Mouse (Mus musculus) adrenal gland, postnatal 10 days (tissue): ENCODE measurements around the gene Col16a1. TPM values are rescaled to one million over a fixed set of nuclear protein-coding genes. Genes with fewer than 3 reads are reported as not detected.

ENCODE experiments used
- DNase-seq: peaks from one replicate; pipeline ENCODE4 v3.0.0; 2021; ENCODE audit warnings: mixed read lengths
- total RNA-seq, 2 experiments: library from RNA; stranded (reverse); gene quantifications; 2 replicates each; pipeline ENCODE4 v1.2.3; 2021

Gene Col16a1
- total RNA-seq, 2 experiments from 2014 or later, result 29.4 to 33.8 TPM

GRCm38 (mm10) chr4:130130082-130130481, 82.4 kb downstream of the Col16a1 start:
- no peak for DNase-seq

GRCm38 (mm10) chr4:130130641-130131350, 83.2 kb downstream of the Col16a1 start:
- DNase-seq, result peak; percentile 51

GRCm38 (mm10) chr4:130131448-130132105, 83.9 kb downstream of the Col16a1 start:
- no peak for DNase-seq

DNA sequence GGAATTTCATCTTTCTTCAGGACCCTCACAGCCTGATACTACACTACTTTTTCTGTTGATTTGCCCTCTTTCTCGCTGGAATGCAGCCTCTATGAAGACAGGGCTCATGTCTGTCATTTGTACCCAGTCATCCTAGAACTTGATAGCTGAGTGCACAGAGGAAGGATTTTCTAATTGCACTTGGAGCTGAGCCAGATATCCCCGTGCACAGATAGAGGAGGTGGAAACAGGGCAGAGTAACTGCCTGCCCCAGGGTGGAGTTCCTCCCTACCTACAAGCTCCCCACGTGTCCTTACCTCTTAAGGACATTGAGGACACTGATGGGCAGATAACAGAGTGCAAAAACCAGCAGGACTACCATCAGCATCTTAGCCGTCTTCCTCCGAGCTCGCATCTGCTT, 85.8 kb downstream of the Col16a1 start:
- no peak for DNase-seq

- peak; percentile 89 for DNase-seq
Measured at GRCm38 (mm10) chr4:130138441-130139213, 91.0 kb downstream of the Col16a1 start.

DNA sequence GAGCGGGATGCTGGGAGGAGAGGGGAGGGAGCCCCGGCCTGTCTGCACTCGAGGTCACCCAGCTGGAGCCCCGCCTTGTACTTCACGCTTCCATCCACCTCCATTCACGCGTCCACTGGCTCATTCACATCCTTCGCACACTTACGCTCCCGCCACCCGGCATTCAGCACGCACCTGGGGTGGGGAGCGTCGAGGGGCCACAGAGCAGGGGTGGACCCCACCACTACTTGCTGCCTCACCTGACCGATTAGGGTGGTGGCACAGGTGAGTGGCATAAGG, 91.5 kb downstream of the Col16a1 start, which contains the start of gene Hcrtr1:
Hcrtr1 (minus strand) TSS at position 146 of the 279 bp plus-strand sequence.
- DNase-seq, result no peak

- no peak for DNase-seq
Measured at GRCm38 (mm10) chr4:130140992-130141402, 93.4 kb downstream of the Col16a1 start.

GRCm38 (mm10) chr4:130141786-130142185, 94.1 kb downstream of the Col16a1 start:
- peak; percentile 64 for DNase-seq

- no peak for DNase-seq
Measured at GRCm38 (mm10) chr4:130148405-130148804, 100.8 kb downstream of the Col16a1 start.

Other genes with a start within 250 kb of the Col16a1 start
- gene Ptp4a2, start 236.6 kb upstream of the Col16a1 start, total RNA-seq, result 100 to 1,000 TPM; 260 to 289 TPM
- under 1 TPM; 0.15 to 0.30 TPM for gene Spocd1, start 118.6 kb upstream of the Col16a1 start, total RNA-seq
- 10 to 100 TPM; 13.4 to 16.4 TPM for gene Adgrb2, start 63.0 kb upstream of the Col16a1 start, total RNA-seq
- gene Pef1, start 54.7 kb downstream of the Col16a1 start, total RNA-seq, result 10 to 100 TPM; 51.4 to 54.6 TPM
- 1 to 10 TPM in 1 of 2 experiments, under 1 TPM in 1; 0.78 to 1.7 TPM for gene Hcrtr1, start 91.5 kb downstream of the Col16a1 start, total RNA-seq
- 100 to 1,000 TPM in 1 of 2 experiments, 10 to 100 TPM in 1; 69.2 to 114 TPM for gene Tinagl1, start 127.3 kb downstream of the Col16a1 start, total RNA-seq
- not detected for gene Gm853, start 174.6 kb downstream of the Col16a1 start, total RNA-seq
- 1 to 10 TPM; 2.9 to 5.1 TPM for gene Serinc2, start 231.4 kb downstream of the Col16a1 start, total RNA-seq